Mouse (Mus musculus): Measurements from ENCODE around the gene Mthfr. TPM values are rescaled to one million over a fixed set of nuclear protein-coding genes. Genes with fewer than 3 reads are reported as not detected.
"Not testable (repeated sequence)": the region's sequence is repeated elsewhere in the genome, so short reads cannot be mapped to it uniquely, and the experiment has no call there.

Mthfr gene
- polyA plus RNA-seq, 1 experiment, result 48.2 TPM

DNA sequence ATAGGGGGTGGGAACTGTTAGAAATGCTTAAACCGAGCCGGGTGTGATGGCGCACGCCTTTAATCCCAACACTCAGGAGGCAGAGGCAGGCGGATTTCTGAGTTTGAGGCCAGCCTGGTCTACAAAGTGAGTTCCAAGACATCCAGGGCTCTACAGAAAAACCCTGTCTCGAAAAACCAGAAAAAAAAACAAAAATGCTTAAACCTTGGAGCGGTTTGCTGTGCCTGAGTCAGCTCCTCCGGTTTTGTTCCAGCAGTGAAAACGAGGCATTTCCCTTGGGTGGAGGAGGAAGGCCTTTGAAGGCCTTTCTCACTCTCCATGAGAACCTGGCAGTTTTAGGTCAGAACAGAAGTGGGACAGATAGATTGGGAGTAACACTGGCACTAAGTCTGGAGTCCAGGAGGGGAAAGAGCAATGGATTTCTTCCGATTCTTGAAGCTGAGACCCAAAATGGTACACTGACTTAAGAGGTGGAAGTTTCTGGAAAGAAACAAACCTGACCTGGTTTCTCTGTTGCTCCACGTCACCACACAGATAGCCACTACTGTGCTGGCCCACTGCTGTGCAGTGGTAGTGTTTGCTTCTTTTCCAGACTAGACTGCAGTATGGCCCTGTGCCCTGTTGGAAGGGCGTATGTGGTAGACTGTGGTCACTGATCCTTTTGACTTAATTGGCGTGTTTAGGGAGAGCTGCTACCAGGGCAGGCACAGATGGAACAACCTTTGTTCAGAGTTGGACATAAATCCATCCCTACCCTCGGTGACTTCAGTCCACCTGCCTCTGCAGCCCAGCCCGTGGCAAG, 1.4 kb downstream of the Mthfr start:
- DNase-seq (ENCODE audit: low read depth), result no peak

DNA sequence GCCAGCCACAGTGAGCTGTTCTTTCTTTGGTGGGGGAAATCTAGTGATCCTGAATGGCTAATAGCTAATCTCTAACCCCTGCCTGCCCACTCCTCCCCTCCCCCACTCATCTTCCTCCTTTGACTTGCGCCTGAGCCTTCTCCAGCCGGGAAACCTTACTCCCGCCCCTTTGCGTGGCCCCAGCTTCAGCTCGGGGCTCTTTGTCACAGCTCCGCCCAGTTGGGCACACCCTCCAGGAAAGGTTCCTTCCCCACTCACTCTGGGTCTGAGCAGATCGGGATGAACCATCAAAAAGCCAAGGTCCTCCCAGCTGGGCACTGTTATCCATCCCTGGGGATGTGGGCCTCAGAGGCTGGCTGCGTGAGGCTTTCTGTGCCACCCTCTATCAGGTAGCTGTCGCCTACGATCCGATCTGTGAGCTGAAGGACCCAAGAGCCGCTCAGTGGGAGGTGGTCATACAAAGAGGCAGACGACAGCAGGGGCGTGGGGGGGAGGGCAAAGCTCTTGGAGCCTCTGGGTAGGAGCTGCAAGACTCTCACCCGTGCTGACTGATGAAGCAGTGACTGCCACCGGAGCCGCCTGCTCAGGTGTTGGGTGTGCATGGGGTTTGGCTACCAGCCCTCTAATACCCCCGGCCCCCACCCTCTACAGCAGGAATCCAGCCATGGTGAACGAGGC, 2.2 kb downstream of the Mthfr start:
- DNase-seq (ENCODE audit: low read depth), result no peak

DNA sequence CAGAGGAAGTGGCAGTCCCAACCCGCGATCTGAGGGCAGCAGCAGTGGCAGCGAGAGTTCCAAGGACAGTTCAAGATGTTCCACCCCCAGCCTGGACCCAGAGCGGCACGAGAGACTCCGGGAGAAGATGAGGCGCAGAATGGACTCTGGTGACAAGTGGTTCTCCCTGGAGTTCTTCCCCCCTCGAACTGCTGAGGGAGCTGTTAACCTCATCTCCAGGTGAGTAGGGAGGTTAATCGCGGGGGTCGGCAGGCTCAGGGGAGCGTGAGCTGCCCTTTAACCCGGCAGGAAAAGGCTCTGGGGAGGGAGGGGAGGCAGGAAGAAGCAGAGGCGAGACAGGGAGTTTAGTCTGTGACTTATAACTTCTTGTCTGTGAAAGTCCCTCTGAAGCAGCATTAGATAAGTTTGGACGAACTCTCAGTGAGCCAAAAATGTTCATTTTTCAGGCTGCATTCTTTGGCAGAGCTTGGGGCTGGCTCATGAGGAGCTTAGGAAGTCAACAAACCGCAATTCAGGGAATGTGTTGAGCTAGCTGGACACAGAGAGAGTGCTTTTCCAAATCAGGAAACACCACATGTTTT, 2.8 kb downstream of the Mthfr start:
- no peak for DNase-seq (ENCODE audit: low read depth)

DNA sequence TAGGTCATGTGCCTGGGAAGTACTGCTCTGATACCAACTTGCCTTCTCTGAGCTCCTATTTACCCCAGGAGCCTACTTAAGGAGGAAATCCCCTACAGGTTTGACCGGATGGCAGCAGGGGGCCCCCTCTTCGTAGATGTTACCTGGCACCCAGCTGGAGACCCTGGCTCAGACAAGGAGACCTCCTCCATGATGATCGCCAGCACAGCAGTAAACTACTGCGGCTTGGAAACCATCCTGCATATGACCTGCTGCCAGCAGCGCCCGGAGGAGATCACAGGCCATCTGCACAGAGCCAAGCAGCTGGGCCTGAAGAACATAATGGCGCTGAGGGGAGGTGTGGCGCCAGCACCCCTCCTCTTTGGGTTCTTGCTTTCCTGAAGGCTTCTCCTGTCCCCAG, 4.5 kb downstream of the Mthfr start:
- DNase-seq (ENCODE audit: low read depth), result not testable (repeated sequence)

DNA sequence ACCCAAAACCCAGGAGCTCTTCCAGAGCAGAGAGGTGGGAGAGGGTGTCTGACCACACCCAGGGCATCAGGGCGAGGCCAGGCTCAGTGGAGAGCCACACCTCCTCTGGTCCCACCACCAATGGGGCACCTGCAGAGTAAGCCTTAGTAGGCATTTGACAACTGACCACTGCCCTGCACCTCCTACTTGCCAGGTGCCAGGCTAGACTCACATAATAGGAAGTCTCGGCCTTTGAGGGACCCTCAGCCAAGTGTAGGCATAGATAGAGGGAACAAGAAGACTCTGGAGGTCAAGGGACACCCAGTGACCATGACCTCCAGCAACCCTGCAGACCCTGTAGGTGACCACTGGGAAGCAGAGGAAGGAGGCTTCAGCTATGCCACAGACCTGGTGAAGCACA, 5.2 kb downstream of the Mthfr start:
- DNase-seq (ENCODE audit: low read depth), result no peak

DNA sequence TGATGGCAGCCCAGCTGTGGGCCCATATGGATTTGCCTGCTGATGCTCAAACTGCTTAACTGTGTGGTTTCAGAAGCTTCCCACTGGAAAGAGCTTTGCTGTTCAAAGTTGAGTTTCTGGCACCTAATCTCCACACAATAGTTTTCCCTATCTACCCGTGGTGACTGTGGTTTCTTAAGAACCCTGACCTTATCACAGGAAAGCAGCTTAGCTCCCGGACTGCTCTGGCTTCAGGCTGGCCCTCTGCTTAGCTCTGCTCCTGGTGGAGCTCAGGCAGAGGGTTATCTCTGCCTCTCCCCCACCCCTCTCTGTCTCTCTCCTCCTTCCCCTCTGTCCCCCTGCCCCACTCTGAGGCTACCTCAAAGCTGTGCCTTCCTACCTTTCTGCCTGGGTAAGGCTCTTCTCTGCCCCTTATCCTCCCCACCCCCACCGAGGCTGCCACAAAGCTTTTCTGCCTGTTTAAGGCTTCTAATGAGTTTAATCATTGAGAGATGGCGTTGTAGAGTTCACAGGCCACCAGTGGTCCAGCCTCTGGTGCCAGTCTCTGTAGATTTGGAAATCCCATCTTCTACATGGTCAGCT, 7.7 kb downstream of the Mthfr start:
- DNase-seq (ENCODE audit: low read depth), result no peak

DNA sequence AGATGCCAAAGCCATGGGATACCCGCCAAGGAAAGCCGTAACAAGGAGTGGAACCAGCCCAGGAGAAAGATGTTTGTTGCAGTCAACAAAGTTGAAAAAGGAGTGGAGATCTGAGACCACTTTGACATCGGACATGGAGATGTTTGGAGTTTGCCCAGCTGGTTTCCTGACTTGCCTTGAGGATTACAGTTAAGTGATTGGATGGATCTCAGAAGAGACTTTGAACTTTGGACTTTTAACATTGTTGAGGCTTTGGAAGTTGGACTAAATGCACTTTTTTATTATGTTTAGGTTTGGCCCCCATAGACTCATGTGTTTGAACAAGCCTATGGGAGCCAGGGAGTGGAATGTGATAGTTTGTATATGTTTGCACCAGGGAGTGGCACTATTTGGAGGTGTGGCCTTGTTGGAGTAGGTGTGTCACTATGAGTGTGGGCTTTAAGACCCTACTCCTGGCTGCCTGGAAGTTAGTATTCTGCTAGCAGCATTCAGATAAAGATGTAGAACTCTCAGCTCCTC, 11.6 kb downstream of the Mthfr start:
- not testable (repeated sequence) for DNase-seq (ENCODE audit: low read depth)

DNA sequence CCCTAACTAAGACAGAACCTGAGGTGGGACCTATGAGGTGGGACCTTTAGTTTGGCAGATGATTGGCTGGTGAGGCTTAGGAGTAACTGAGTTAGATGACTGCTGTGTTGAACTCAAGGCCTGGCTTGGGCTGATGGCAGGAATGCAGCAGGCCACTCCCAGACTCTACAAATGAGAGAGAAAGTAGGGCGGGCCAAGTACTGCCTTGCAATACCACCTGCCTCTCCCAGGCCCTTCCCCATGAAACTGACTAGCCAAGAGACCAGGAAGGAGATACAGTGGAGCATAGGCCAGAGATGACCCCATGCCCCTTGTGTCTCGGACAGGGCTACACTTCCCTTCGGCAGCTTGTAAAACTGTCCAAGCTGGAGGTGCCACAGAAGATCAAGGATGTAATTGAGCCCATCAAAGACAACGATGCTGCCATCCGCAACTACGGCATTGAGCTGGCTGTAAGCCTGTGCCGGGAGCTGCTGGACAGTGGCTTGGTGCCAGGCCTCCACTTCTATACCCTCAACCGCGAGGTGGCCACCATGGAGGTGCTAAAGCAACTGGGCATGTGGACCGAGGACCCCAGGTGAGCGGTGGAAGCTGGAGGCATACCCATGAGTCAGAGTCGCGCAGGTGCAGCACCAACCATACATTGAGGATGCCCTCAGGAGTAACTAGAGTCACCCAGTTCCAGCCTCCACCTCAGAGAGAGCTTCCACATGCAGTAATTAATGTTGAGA, 12.3 kb downstream of the Mthfr start:
- DNase-seq (ENCODE audit: low read depth), result no peak

DNA sequence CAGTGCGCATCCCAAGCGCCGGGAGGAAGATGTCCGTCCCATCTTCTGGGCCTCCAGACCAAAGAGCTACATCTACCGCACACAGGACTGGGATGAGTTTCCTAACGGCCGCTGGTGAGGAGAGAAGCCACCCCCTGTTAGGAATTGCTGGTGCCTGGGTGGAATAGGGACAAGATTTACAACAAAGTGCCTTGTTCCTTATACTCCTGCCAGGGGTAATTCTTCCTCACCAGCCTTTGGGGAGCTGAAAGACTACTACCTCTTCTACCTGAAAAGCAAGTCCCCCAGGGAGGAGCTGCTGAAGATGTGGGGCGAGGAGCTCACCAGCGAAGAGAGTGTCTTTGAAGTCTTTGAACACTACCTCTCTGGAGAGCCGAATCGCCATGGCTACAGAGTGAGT, 13.0 kb downstream of the Mthfr start:
- no peak for DNase-seq (ENCODE audit: low read depth)

DNA sequence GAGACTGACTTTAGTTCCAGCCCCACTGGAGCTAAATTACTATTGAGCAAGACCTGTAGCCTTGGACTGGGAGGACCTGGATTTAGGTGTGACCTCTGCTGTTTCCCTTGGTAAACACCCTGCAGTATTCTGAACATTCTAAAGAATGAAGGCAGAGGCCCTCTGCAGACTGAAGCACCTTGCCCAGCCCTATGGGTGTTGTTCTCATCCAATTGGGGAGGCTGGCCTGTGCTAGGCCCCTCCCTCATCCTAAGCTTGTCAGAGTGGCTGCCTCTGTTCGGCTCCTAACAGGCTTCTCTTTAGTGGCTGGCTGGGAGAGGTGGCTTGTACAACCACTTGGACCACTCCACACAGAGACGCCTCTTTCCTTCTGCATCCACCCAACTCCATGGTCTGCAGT, 14.1 kb downstream of the Mthfr start:
- DNase-seq (ENCODE audit: low read depth), result no peak

DNA sequence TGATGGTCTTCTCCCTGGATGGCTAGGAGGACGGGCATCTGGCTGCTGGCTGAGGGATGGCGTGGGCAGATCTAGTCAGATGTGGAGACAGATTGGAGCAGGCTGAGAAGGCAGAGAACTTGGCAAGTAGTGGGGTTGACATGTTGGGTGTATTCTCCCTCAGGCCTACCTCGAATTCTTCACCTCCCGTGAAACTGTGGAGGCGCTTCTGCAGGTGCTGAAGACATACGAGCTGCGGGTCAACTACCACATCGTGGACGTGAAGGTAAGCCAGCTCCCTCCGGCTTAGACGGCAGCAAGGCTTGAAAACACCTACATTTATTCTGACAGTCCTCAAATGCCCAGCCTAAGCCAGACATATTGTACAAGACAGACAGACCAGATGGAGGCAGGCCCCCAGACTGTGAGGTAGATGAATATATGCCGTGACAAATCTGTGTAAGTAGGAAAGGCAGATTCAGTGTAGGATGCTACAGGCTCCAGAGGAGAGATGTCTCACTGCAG, 14.6 kb downstream of the Mthfr start:
- DNase-seq (ENCODE audit: low read depth), result no peak

DNA sequence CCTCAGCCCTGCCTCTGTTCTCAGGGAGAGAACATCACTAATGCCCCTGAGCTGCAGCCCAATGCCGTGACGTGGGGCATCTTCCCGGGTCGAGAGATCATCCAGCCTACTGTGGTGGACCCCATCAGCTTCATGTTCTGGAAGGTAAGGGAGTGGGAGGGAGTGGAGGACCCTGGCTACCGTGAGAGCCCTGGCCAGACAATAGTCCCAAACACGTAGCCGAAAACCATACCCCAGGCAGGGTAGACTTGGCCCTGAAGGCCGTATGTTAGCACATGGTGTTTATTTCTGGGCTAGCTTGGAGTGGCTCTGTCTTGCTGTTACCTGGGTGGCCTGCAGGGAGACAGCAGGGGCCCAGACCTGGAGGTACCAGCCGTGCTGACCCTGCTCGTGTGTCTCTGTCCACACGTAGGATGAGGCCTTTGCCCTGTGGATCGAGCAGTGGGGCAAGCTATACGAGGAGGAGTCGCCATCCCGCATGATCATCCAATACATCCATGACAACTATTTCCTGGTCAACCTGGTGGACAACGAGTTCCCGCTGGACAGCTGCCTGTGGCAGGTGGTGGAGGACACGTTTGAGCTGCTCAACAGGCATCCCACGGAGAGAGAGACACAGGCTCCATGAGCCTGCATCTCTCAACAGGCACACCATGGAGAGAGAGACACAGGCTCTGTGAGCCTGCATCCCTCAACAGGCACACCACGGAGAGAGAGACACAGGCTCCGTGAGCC, 16.3 kb downstream of the Mthfr start:
- DNase-seq (ENCODE audit: low read depth), result no peak

DNA sequence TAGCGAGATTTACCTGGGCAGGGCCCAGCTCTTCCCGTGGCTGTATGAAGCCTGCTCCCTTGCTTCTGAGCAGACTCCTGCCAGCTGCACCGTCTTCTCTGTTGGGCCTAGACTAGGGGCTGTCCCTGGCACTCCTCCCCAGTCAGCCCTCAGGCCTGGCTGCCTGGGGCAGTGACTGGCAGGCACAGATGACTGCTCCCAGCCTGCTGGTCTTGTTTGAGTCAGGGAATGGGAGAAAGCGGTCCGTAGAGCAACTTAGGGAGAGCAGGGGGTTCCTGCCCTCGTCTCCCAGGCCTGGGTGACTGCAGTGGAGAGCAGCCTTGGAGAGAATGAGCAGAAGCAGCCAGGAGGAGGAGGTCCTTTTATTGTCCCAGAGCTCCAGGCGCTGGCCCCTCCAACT, 17.4 kb downstream of the Mthfr start:
- no peak for DNase-seq (ENCODE audit: low read depth)

DNA sequence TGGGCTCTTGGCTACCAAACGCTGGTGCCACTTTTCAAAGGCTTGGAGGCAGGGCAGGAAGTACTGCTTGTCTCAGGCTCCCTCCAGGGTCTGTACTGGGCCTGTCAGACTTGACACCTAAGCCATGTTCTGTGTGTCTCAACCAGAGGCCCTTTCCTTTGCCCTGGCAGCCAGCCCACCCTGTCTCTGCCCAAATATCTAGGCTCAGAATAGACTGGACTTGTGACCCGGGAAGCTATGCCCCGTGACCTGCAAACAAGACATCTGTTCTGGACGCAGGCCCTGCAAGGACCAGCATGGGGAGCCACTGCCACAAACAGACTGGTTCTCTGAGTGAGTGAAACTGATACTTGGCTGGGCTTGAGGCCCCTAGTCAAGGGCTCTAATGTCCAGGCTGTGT, 17.9 kb downstream of the Mthfr start:
- no peak for DNase-seq (ENCODE audit: low read depth)

DNA sequence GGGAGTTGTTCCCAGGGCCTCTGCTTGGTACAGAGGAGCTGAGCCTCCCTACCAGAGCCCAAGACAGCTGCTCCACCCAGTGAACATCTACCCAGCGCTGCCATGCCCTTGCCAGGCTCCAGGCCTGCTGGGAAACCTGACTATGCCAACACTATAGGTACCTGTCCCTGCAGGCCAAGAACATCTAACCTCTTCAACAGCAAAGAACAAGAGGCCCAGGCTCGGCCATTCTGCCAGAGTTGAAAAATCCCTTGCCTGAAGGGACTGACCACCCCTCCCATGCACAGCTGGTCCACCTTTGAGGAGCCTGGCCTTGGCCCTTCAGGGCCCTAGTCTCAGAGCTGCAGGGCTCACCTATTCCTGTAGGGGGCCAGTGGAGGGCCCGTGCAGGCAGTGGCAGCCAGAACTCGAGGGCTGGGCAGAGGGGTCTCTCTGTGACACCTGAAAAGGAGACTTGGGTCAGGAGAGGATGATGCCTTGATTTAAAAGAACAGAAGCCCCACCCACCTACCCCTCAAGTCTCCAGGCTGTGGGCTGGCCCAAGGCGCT, 18.9 kb downstream of the Mthfr start:
- no peak for DNase-seq (ENCODE audit: low read depth)

DNA sequence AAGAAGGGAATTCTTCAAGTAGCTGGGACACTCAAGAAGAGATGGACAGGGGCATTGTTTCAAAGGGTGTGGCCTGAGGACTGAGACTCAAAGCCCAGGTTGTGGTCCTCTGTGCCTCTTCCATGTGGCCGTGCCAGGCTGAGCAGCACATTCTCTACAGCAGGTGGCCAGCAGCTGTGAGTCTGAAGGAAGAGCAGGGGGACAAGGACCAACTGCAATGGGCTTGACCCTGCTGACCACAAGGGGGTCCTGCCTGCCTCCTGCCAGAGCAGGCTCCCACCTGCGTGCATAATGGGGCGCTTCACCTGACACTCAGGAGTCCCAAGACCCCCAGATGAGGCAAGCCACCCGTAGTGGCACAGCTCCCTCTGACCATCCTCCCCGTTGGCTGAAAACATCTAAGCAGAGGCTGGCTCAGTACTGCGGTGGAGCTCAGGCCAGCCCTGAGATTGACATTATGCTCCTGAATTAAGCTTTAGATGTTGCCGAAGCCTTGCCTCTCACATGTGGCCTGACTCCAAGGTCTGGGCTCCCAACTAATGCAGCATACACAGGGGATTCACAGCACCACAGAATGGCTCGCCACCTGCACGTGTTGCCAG, 19.4 kb downstream of the Mthfr start:
- DNase-seq (ENCODE audit: low read depth), result no peak

DNA sequence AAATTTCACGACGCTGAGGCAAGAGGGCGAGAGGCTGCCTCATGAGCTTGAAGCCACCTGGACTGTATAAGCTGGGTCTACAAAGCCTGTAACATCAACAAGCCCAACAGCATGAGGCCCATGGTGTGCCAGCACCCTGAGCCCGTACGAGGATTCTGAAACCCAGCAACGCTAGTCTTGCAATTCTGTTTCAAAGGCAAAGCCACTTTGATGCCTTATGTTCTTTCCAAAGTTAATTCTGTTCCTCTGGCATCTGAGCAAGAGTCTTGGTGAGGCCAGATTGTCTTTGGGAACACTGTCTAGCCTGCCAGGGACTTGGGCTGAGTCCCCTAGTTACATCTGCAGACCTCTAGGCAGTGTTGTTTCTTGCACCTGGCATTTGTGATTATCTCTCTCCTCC, 20.1 kb downstream of the Mthfr start:
- DNase-seq (ENCODE audit: low read depth), result no peak

DNA sequence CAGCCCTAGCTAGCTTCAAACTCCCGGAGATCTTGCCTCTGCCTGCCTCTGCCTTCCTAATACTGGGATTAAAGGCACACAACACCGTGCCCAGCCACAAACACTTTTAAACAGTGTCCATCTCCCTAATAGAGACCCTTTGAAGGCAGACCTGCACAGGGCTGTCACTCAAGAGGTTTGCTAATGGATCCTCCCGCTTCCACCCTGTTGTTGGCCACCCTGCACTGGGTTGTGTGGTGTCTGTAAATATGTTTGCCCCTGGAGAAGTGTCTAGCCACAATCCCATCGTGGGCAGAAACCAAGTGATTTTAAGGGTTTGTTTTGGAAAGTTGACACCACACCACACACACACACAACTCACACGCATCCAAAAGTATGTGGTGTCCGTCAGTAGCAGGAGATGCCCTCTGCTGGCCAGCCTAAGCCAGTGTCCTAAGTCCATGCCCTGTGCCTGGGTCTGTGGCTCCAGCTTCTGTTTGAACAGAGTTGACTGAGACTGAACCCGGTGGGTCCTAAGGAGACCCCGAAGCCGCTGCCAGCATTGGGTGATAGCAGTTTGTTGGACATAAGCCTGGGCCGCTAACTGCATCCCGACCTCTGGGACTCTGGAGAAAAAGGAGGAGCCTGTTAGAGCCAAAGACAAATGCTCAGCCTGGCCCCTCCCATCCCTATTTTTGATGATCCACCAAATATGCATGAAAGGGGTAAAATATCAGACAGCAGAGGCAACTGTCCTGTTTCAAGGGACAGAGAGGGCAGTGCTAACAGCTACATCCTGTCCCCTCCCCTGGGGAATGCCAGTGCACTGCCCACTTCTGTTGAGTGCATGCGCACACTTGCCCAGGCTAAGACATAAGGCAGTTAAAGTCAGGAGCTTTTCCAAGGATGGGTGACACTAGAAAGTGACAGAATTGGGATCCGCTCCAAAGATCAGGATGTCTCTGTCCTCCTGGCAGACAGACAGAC, 21.5 kb downstream of the Mthfr start:
- no peak for DNase-seq (ENCODE audit: low read depth)

DNA sequence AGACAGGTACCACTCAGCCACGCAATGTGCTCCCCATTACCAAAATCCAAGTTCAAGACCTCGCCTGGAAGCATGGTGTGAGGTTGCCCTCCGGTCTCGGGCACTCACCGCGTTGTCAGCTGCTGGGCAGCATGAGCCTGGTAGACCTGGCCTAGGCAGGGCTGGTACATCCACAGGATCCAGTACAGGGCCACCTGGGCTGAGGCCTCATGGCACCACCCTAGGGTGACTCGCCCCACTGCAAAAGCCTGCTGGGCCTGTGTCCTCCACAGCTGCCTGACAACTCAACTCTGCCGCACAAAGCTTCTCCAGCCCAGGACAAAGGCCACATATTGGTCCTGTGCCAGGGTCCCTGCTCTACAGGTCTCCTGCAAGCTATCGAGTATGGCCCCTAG, 22.2 kb downstream of the Mthfr start:
- DNase-seq (ENCODE audit: low read depth), result no peak
